Mouse (Mus musculus) left cerebral cortex, postnatal 36 days (tissue): ENCODE results near the gene Adh6a. TPM values are rescaled to one million over a fixed set of nuclear protein-coding genes. Genes with fewer than 3 reads are reported as not detected.
"Not testable (repeated sequence)": the region's sequence is repeated elsewhere in the genome, so short reads cannot be mapped to it uniquely, and the experiment has no call there.

Experiments used
- DNase-seq, 2 experiments: peaks; one replicate each; pipeline ENCODE4 v3.0.0; 2021 to 2022; ENCODE audit warnings: low spot score in 2 of 2, mixed read lengths in 1 of 2
- intact Hi-C: fragments of 180-260 bp; cut with DNase I; formaldehyde crosslinking; loops from one replicate; pipeline ENCODE4 v1.15.1; 2025
- total RNA-seq, 2 experiments: library from RNA; stranded (reverse); gene quantifications; 2 replicates each; pipeline ENCODE4 v1.2.3; 2021

Adh6a gene
- total RNA-seq, 2 experiments from 2014 or later = not detected

GRCm38 (mm10) chr3:138311015-138311414 is 2.1 kb upstream of the Adh6a start:
- intact Hi-C loops = no loop called here
- no peak for DNase-seq

- no peak for DNase-seq
- intact Hi-C loops = no loop called here
Observed at GRCm38 (mm10) chr3:138316908-138317472, 3.9 kb downstream of the Adh6a start.

- no peak for DNase-seq
- intact Hi-C loops = no loop called here
Observed at GRCm38 (mm10) chr3:138325001-138325400, 11.9 kb downstream of the Adh6a start.

- intact Hi-C loops = no loop called here
- DNase-seq = no peak
Observed at GRCm38 (mm10) chr3:138325466-138325865, 12.4 kb downstream of the Adh6a start.

GRCm38 (mm10) chr3:138333910-138334309 is 20.8 kb downstream of the Adh6a start:
- DNase-seq = no peak
- intact Hi-C loops = no loop called here

GRCm38 (mm10) chr3:138334320-138334719 is 21.2 kb downstream of the Adh6a start:
- DNase-seq = no peak
- intact Hi-C loops = no loop called here

GRCm38 (mm10) chr3:138335566-138335965 is 22.5 kb downstream of the Adh6a start:
- intact Hi-C loops = no loop called here
- DNase-seq = no peak

- intact Hi-C loops = no loop called here
- DNase-seq = no peak
Observed at GRCm38 (mm10) chr3:138336104-138336754, 23.1 kb downstream of the Adh6a start.

GRCm38 (mm10) chr3:138341471-138341870 is 28.4 kb downstream of the Adh6a start, which contains the start of gene Adh6b:
Gene Adh6b (plus strand): TSS chr3:138341775.
- intact Hi-C loops = no loop called here
- DNase-seq = no peak

GRCm38 (mm10) chr3:138347041-138347440 is 34.0 kb downstream of the Adh6a start:
- intact Hi-C loops = no loop called here
- DNase-seq = no peak

- no peak for DNase-seq
- intact Hi-C loops = no loop called here
Observed at GRCm38 (mm10) chr3:138352012-138352809, 39.1 kb downstream of the Adh6a start.

GRCm38 (mm10) chr3:138358856-138359255 is 45.8 kb downstream of the Adh6a start:
- no peak for DNase-seq
- intact Hi-C loops = no loop called here

GRCm38 (mm10) chr3:138360721-138361120 is 47.6 kb downstream of the Adh6a start:
- DNase-seq = no peak
- intact Hi-C loops = no loop called here

- no peak for DNase-seq
Observed at GRCm38 (mm10) chr3:138362920-138363319, 49.8 kb downstream of the Adh6a start.

GRCm38 (mm10) chr3:138366181-138366580 is 53.1 kb downstream of the Adh6a start:
- no peak for DNase-seq
- intact Hi-C loops = no loop called here

More at GRCm38 (mm10) chr3:138362920-138363319, 49.8 kb downstream of the Adh6a start:
- intact Hi-C loops = no loop called here

- intact Hi-C loops = no loop called here
Observed at GRCm38 (mm10) chr3:138369546-138369945, 56.5 kb downstream of the Adh6a start.

GRCm38 (mm10) chr3:138370289-138370688 is 57.2 kb downstream of the Adh6a start:
- intact Hi-C loops, DNase-seq: not testable (repeated sequence)

More at GRCm38 (mm10) chr3:138369546-138369945, 56.5 kb downstream of the Adh6a start:
- DNase-seq = no peak

GRCm38 (mm10) chr3:138373920-138374319 is 60.8 kb downstream of the Adh6a start:
- no peak for DNase-seq
- intact Hi-C loops = no loop called here

GRCm38 (mm10) chr3:138375148-138375547 is 62.1 kb downstream of the Adh6a start:
- DNase-seq = no peak
- intact Hi-C loops = no loop called here
